Mouse (Mus musculus): ENCODE measurements around the gene Ptp4a2. TPM values are rescaled to one million over a fixed set of nuclear protein-coding genes. Genes with fewer than 3 reads are reported as not detected.

The Ptp4a2 gene
- polyA plus RNA-seq, 1 experiment: 407 TPM

GRCm38 (mm10) chr4:129829799-129830198 lies 18.8 kb downstream of the Ptp4a2 start:
- Histone ChIP-seq H3K4me3 (ENCODE audit: low read depth, low read length) (no peak overlapping the region), H3K9me3 (replicated peaks; ENCODE audit: control insufficient read depth, insufficient read depth, low read length, poor library complexity, severe bottlenecking) (no peaks in the 10 kb centered on the region), H3K4me1 (ENCODE audit: control insufficient read depth, insufficient read depth, low read length) (peaks cover 4% of the 10 kb centered on the region), H3K36me3 (ENCODE audit: control insufficient read depth, insufficient read depth, low read length, poor library complexity, severe bottlenecking) (no peaks in the 10 kb centered on the region), H3K9ac (ENCODE audit: low read depth, poor library complexity, severe bottlenecking) (no peak overlapping the region), H3K27ac (ENCODE audit: insufficient read depth, low read length) (no peak overlapping the region), H3K27me3 (ENCODE audit: control insufficient read depth, insufficient read depth, low read length, poor library complexity, severe bottlenecking) (no peaks in the 10 kb centered on the region)
- TF ChIP-seq EP300 (IDR thresholded peaks at IDR 0.05; ENCODE audit: insufficient read depth, low read depth, low read length): no peak
- no peak for TF ChIP-seq POLR2A (IDR thresholded peaks at IDR 0.05; ENCODE audit: insufficient read depth, low read length)
- no peak for TF ChIP-seq CTCF (IDR thresholded peaks at IDR 0.05; ENCODE audit: low read depth, low read length)

GRCm38 (mm10) chr4:129830343-129830944 lies 19.4 kb downstream of the Ptp4a2 start:
- Histone ChIP-seq H3K9me3 (replicated peaks; ENCODE audit: control insufficient read depth, insufficient read depth, low read length, poor library complexity, severe bottlenecking) (no peaks in the 10 kb centered on the region), H3K27ac (ENCODE audit: insufficient read depth, low read length) (no peak overlapping the region), H3K4me3 (ENCODE audit: low read depth, low read length) (no peak overlapping the region), H3K27me3 (ENCODE audit: control insufficient read depth, insufficient read depth, low read length, poor library complexity, severe bottlenecking) (no peaks in the 10 kb centered on the region), H3K9ac (ENCODE audit: low read depth, poor library complexity, severe bottlenecking) (no peak overlapping the region; the same call in 1 of the 2 replicates), H3K4me1 (ENCODE audit: control insufficient read depth, insufficient read depth, low read length) (peaks cover 4% of the 10 kb centered on the region), H3K36me3 (ENCODE audit: control insufficient read depth, insufficient read depth, low read length, poor library complexity, severe bottlenecking) (no peaks in the 10 kb centered on the region)
- TF ChIP-seq POLR2A (IDR thresholded peaks at IDR 0.05; ENCODE audit: insufficient read depth, low read length): no peak
- no peak for TF ChIP-seq CTCF (IDR thresholded peaks at IDR 0.05; ENCODE audit: low read depth, low read length)
- TF ChIP-seq EP300 (IDR thresholded peaks at IDR 0.05; ENCODE audit: insufficient read depth, low read depth, low read length): no peak

- H3K27me3 ChIP-seq (ENCODE audit: control insufficient read depth, insufficient read depth, low read length, poor library complexity, severe bottlenecking): no peaks in the 10 kb centered on the region
- H3K4me1 ChIP-seq (ENCODE audit: control insufficient read depth, insufficient read depth, low read length): peaks cover 6% of the 10 kb centered on the region
- H3K27ac ChIP-seq (ENCODE audit: insufficient read depth, low read length): peak overlapping the region; percentile 79
- H3K9ac ChIP-seq (ENCODE audit: low read depth, poor library complexity, severe bottlenecking): no peak overlapping the region
- no peaks in the 10 kb centered on the region for H3K9me3 ChIP-seq (replicated peaks; ENCODE audit: control insufficient read depth, insufficient read depth, low read length, poor library complexity, severe bottlenecking)
- peaks cover 3% of the 10 kb centered on the region for H3K36me3 ChIP-seq (ENCODE audit: control insufficient read depth, insufficient read depth, low read length, poor library complexity, severe bottlenecking)
- no peak for TF ChIP-seq CTCF (IDR thresholded peaks at IDR 0.05; ENCODE audit: low read depth, low read length)
- no peak for TF ChIP-seq POLR2A (IDR thresholded peaks at IDR 0.05; ENCODE audit: insufficient read depth, low read length)
- no peak for TF ChIP-seq EP300 (IDR thresholded peaks at IDR 0.05; ENCODE audit: insufficient read depth, low read depth, low read length)
- H3K4me3 ChIP-seq (ENCODE audit: low read depth, low read length): no peak overlapping the region
Observed at GRCm38 (mm10) chr4:129834581-129834980, 23.6 kb downstream of the Ptp4a2 start.

GRCm38 (mm10) chr4:129835296-129835695 lies 24.3 kb downstream of the Ptp4a2 start:
- Histone ChIP-seq H3K4me1 (ENCODE audit: control insufficient read depth, insufficient read depth, low read length) (peaks cover 6% of the 10 kb centered on the region), H3K9me3 (replicated peaks; ENCODE audit: control insufficient read depth, insufficient read depth, low read length, poor library complexity, severe bottlenecking) (no peaks in the 10 kb centered on the region), H3K4me3 (ENCODE audit: low read depth, low read length) (no peak overlapping the region), H3K9ac (ENCODE audit: low read depth, poor library complexity, severe bottlenecking) (no peak overlapping the region), H3K27ac (ENCODE audit: insufficient read depth, low read length) (peak overlapping the region; percentile 54; the same call in 1 of the 2 replicates), H3K27me3 (ENCODE audit: control insufficient read depth, insufficient read depth, low read length, poor library complexity, severe bottlenecking) (no peaks in the 10 kb centered on the region), H3K36me3 (ENCODE audit: control insufficient read depth, insufficient read depth, low read length, poor library complexity, severe bottlenecking) (peaks cover 9% of the 10 kb centered on the region)
- TF ChIP-seq EP300 (IDR thresholded peaks at IDR 0.05; ENCODE audit: insufficient read depth, low read depth, low read length) (peak; percentile 66; the same call in 1 of the 2 replicates), CTCF (IDR thresholded peaks at IDR 0.05; ENCODE audit: low read depth, low read length) (no peak)

DNA sequence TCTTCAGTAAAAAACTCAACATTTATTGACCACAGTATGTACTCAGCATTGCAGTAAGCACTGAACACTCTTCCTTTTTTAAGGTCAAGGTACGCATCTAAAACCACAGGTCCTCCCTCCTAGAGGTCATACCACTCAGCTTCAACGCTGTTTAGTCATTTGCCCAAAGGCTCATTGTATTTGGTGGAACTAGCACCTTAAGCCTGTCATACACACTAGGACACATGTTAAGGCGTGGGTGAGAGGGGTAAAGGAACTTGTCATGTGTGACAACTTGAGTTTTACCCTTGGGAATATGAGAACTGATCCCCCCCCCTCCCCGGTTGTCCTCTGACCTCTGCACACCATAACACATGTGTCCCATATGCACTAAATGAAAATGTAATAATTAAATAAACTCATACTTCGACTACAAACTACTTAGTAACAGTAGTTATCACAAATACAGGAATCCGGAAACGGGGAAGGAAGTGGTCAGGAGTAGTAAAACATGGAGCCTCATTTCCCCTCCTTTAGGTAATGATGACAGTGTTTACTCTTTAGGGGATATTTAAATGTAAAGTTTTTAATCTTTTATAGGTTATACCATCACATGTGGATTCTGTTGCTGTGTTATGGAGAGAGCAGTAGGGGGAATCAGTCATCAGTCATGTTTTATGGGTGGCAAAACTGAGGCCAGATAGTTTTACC lies 29.0 kb downstream of the Ptp4a2 start:
- Histone ChIP-seq H3K36me3 (ENCODE audit: control insufficient read depth, insufficient read depth, low read length, poor library complexity, severe bottlenecking) (peaks cover 47% of the 10 kb centered on the region), H3K27ac (ENCODE audit: insufficient read depth, low read length) (no peak overlapping the region), H3K4me3 (ENCODE audit: low read depth, low read length) (no peak overlapping the region), H3K9ac (ENCODE audit: low read depth, poor library complexity, severe bottlenecking) (no peak overlapping the region), H3K27me3 (ENCODE audit: control insufficient read depth, insufficient read depth, low read length, poor library complexity, severe bottlenecking) (no peaks in the 10 kb centered on the region), H3K9me3 (replicated peaks; ENCODE audit: control insufficient read depth, insufficient read depth, low read length, poor library complexity, severe bottlenecking) (no peaks in the 10 kb centered on the region), H3K4me1 (ENCODE audit: control insufficient read depth, insufficient read depth, low read length) (peaks cover 2% of the 10 kb centered on the region)
- no peak for TF ChIP-seq CTCF (IDR thresholded peaks at IDR 0.05; ENCODE audit: low read depth, low read length)
- no peak for TF ChIP-seq POLR2A (IDR thresholded peaks at IDR 0.05; ENCODE audit: insufficient read depth, low read length)
- TF ChIP-seq EP300 (IDR thresholded peaks at IDR 0.05; ENCODE audit: insufficient read depth, low read depth, low read length): no peak

- H3K9ac ChIP-seq (ENCODE audit: low read depth, poor library complexity, severe bottlenecking): no peak overlapping the region
- H3K4me3 ChIP-seq (ENCODE audit: low read depth, low read length): no peak overlapping the region
- no peaks in the 10 kb centered on the region for H3K4me1 ChIP-seq (ENCODE audit: control insufficient read depth, insufficient read depth, low read length)
- H3K27ac ChIP-seq (ENCODE audit: insufficient read depth, low read length): no peak overlapping the region
- H3K36me3 ChIP-seq (ENCODE audit: control insufficient read depth, insufficient read depth, low read length, poor library complexity, severe bottlenecking): peaks cover 63% of the 10 kb centered on the region
- no peaks in the 10 kb centered on the region for H3K27me3 ChIP-seq (ENCODE audit: control insufficient read depth, insufficient read depth, low read length, poor library complexity, severe bottlenecking)
- no peak for TF ChIP-seq EP300 (IDR thresholded peaks at IDR 0.05; ENCODE audit: insufficient read depth, low read depth, low read length)
- no peak for TF ChIP-seq CTCF (IDR thresholded peaks at IDR 0.05; ENCODE audit: low read depth, low read length)
- no peak for TF ChIP-seq POLR2A (IDR thresholded peaks at IDR 0.05; ENCODE audit: insufficient read depth, low read length)
- no peaks in the 10 kb centered on the region for H3K9me3 ChIP-seq (replicated peaks; ENCODE audit: control insufficient read depth, insufficient read depth, low read length, poor library complexity, severe bottlenecking)
Observed at GRCm38 (mm10) chr4:129846823-129847222, 35.8 kb downstream of the Ptp4a2 start.

Measured in ES-Bruce4 (cell line).